Mouse (Mus musculus) bone marrow, adult 2 months (tissue): ENCODE measurements around the gene Atp2b2.

ENCODE experiments used
- CTCF ChIP-seq: fragments of 200-500 bp; IDR thresholded peaks from 2 replicates; pipeline ENCODE4 v1.5.1; 2011; ENCODE audit warnings: low read length, control low read depth; ENCODE audit not compliant: control insufficient read depth, insufficient read depth
- POLR2A ChIP-seq: fragments of 200-500 bp; IDR thresholded peaks from 2 replicates; pipeline ENCODE4 v1.6.1; 2011; ENCODE audit warnings: low read depth, mild to moderate bottlenecking, control low read depth, low read length, borderline replicate concordance; ENCODE audit not compliant: control insufficient read depth

GRCm38 (mm10) chr6:113843248-113843647 is 199.2 kb downstream of the Atp2b2 start:
- TF ChIP-seq POLR2A = no peak
- no peak for TF ChIP-seq CTCF
